Mouse (Mus musculus): ENCODE measurements around the gene Hpn.
A peak's percentile ranks its signal among the peaks of the same experiment; 100 is the strongest.

The Hpn gene

GRCm38 (mm10) chr7:31079670-31080069, 35.4 kb downstream of the Hpn start:
- no peak for DNase-seq

GRCm38 (mm10) chr7:31077885-31078445, 37.1 kb downstream of the Hpn start:
- no peak for DNase-seq

- no peak for DNase-seq
Observed at GRCm38 (mm10) chr7:31077470-31077869, 37.6 kb downstream of the Hpn start.

- no peak for DNase-seq
Observed at GRCm38 (mm10) chr7:31076492-31076891, 38.6 kb downstream of the Hpn start, which contains the start of gene Fxyd3. TSS of gene Fxyd3 (minus strand) at chr7:31076704.

GRCm38 (mm10) chr7:31074713-31075069, 40.4 kb downstream of the Hpn start:
- no peak for DNase-seq

GRCm38 (mm10) chr7:31074061-31074712, 40.9 kb downstream of the Hpn start:
- no peak for DNase-seq

GRCm38 (mm10) chr7:31073546-31073945, 41.5 kb downstream of the Hpn start:
- no peak for DNase-seq

GRCm38 (mm10) chr7:31072326-31072725, 42.8 kb downstream of the Hpn start:
- no peak for DNase-seq

GRCm38 (mm10) chr7:31070324-31070723, 44.8 kb downstream of the Hpn start:
- DNase-seq = no peak

GRCm38 (mm10) chr7:31069491-31069890, 45.6 kb downstream of the Hpn start:
- DNase-seq = peak in 1 of 2 experiments; percentile 30

GRCm38 (mm10) chr7:31067836-31068235, 47.3 kb downstream of the Hpn start:
- DNase-seq = peak in 1 of 2 experiments; percentile 41

- DNase-seq = no peak
Observed at GRCm38 (mm10) chr7:31063074-31063560, 52.0 kb downstream of the Hpn start.

- no peak for DNase-seq
Observed at GRCm38 (mm10) chr7:31060621-31061010, 54.5 kb downstream of the Hpn start.

GRCm38 (mm10) chr7:31059919-31060620, 55.0 kb downstream of the Hpn start:
- DNase-seq = no peak

- peak; percentile 72 to 90 for DNase-seq
Observed at GRCm38 (mm10) chr7:31059108-31059507, 56.0 kb downstream of the Hpn start, which contains the start of gene Lgi4. TSS of gene Lgi4 (plus strand) at chr7:31059342.

GRCm38 (mm10) chr7:31058211-31058610, 56.9 kb downstream of the Hpn start:
- DNase-seq = no peak

- no peak for DNase-seq
Observed at GRCm38 (mm10) chr7:31057730-31058129, 57.4 kb downstream of the Hpn start.

- no peak for DNase-seq
Observed at GRCm38 (mm10) chr7:31057071-31057470, 58.0 kb downstream of the Hpn start, which contains the start of gene Fxyd1. TSS of gene Fxyd1 (minus strand) at chr7:31057199.

GRCm38 (mm10) chr7:31056448-31056847, 58.6 kb downstream of the Hpn start:
- DNase-seq = no peak

GRCm38 (mm10) chr7:31055883-31056282, 59.2 kb downstream of the Hpn start:
- DNase-seq = peak; percentile 61 to 73

GRCm38 (mm10) chr7:31055354-31055824, 59.7 kb downstream of the Hpn start:
- peak; percentile 74 to 77 for DNase-seq

GRCm38 (mm10) chr7:31054661-31055320, 60.3 kb downstream of the Hpn start:
- DNase-seq = peak in 1 of 2 experiments; percentile 14

GRCm38 (mm10) chr7:31053882-31054447, 61.1 kb downstream of the Hpn start:
- peak in 1 of 2 experiments; percentile 38 for DNase-seq
